Mouse (Mus musculus) layer of hippocampus, postnatal 36 days (tissue): ENCODE measurements around the gene Arhgef33. TPM values are rescaled to one million over a fixed set of nuclear protein-coding genes. Genes with fewer than 3 reads are reported as not detected.
"Not testable (repeated sequence)": the region's sequence is repeated elsewhere in the genome, so short reads cannot be mapped to it uniquely, and the experiment has no call there.

Experiments
- DNase-seq, 2 experiments: peaks; one replicate each; pipeline ENCODE4 v3.0.0; 2022
- total RNA-seq, 2 experiments: library from RNA; stranded (reverse); gene quantifications; 2 replicates each; pipeline ENCODE4 v1.2.3; 2021

The Arhgef33 gene
- 1 to 10 TPM; 2.3 to 3.3 TPM for total RNA-seq

DNA sequence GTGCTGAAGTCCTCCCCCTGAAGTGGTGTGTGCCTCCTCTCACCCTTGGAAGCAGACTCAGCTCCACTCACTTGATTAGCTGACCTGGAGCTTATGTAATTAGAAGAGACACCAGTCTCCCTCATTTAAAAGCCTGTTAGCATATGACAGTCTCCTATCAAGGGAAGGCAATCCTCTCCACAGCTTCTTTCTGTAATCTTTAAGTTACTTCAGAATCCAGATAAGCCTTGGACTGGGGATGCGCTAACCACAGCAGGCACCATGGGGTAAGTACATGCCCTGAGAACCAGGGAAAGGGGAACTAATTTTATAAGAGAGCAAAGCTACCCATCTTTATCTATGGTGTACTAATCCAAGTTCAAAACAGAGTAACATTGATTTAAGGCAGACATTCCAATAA is at the start of gene Arhgef33:
Arhgef33 (plus strand) TSS at position 157 of the 400 bp plus-strand sequence.
- DNase-seq = no peak

DNA sequence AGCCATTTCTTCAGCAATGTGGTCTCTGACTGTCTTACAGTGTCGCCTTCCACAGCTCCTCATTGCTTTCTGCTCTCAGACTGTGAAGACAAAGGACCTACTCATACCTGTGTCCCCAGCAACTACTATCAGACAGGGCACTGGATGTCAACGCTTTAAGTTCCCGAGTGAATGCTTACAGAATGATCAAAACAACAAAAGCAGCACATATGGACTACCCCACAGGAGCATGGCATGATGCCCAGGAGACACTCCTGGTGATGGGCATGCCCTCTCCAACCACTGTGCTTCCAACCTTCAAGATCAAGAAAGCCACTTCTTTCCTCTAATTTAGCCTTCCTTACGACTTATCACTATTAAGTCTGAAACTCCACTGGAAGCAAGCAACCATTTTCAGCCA is 40.1 kb upstream of the Arhgef33 start:
- no peak for DNase-seq

DNA sequence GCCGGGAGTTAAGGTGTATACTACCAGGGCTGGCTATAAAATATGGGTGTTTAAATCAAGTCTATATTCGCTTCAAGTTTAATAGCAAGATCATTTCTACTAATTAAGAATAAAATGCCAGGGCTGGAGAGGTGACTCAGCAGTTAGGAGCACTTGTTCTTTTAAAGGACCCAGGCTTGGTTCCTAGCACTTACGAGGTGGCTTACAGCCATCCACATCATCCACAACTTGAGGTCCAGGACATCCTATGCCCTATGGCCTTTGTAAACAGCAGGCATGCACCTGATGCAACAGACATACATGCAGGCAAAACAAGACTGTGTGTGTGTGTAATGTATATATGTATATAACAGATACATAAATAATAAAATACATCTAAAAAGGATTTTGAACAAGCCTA is 39.1 kb upstream of the Arhgef33 start:
- no peak for DNase-seq

DNA sequence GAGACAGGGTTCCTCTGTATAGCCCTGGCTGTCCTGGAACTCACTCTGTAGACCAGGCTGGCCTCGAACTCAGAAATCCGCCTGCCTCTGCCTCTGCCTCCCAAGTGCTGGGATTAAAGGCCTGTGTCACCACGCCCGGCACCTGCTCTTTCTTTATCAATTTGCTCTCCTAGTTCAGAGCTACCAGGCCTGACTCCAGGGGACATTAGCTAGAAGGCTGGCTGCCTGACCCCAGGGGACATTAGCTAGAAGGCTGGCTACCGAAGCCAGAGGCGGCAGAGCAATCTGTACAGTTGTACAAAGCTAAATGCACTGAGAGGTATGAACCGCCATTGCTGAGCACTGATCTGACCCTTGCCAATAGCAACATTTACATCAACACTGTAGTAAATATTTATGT is 36.6 kb upstream of the Arhgef33 start:
- not testable (repeated sequence) for DNase-seq

DNA sequence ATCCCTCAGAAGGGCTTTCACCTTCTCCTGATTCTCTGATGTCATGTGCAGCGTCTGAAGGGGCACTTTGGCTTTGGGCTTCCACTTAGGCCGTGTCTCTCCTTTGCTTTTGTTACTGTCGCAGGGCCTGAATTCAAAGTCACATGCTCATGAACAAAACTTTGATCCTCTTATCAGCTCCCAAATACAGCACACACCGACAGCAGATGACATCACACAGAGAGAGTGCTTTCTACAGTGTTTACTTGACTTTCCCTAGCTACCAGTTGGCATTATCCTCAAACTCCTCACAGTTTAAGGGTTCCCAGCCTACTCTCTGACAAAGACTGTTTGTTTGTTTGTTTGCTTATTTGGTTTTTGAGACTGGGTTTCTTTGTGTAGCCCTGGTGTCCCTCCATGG is 29.0 kb upstream of the Arhgef33 start:
- DNase-seq = no peak

GRCm38 (mm10) chr17:80279340-80280070 is 27.7 kb upstream of the Arhgef33 start:
- no peak for DNase-seq

DNA sequence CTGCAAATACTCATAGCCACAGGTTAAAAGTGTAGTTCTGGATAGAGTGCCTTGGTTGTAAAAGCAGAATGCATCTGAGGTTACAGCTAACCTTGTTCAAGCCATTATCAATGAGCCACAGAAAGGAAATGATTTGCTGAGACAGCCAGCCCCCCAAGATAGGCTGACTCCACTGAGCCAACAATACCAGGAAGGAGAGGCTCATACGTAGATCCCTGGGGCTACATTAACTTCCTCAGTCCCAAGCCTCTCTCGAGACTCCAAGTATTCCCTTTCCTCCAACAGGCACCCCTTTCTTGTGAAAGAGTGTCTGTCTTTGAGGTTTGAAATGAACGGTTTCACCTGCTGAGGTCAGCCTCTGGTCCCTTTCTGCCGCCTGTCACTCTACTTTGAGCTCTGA is 22.8 kb upstream of the Arhgef33 start:
- DNase-seq = no peak

- no peak for DNase-seq
Measured at GRCm38 (mm10) chr17:80288012-80288411, 19.2 kb upstream of the Arhgef33 start.

DNA sequence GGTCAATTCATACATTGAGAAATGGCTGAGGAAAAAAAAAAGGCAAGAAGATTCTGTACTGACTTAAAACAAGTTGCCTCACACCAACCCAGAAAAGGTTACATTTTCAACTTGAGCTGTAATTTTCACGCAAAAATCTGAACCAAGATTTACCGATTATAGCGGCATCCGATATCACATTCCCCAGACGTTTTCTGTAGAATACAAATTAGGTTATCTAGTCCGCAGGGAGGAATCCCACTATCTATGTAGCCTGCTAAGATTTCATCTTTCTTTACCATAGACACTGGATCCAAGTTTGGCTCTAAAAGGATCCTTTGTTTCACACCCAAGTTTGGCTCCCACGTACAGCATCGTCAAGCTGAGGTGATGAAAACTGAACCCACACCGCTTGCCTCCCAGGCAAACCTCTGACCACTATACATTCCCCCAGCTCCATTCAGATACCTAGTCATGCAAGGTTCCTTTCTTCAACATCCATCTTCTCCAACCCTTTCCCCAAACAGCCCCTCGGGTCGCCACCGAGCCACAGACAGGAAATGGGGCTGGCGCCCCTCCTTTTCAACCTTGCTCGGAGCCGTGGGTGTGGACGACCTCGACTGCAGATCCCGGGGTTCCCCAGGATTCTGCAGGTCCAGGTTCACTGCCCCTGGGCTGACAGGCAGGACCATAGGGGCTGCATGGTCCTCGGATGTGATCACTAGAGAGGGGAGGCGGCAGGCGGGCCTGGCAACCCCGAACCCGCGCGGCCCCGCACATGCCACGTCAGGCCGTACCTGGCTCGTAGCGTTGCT is 17.7 kb upstream of the Arhgef33 start:
- no peak for DNase-seq

DNA sequence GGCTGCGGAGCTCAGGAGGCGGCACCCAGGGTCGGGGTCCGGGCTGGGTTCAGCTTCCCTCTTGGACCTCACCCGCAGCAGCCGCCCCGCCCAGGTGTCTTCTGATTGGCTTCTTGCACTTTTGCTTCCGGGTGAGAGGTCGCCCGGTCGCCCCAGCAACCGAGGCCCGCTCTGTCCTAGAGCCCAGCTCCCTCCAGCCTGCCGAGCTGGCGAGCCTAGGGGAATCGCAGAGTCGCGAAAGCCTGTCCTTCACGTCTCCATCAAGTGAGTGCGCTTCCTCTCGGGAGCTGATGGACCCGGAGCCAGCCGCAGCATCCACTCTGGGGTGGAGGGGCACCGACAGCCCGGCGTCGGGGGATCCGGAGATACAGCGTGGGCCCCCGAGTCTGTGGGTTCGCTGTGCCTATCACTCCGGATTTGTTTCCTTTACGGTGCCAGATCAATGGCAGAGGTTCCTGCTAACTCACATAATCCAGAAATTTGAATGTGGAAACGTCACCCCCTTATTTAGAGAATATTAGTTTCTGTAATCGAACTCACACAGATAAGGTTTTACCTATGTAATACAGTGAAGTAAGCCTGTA is 17.0 kb upstream of the Arhgef33 start, which contains the start of the genes Morn2 and Dhx57:
Morn2 (plus strand) TSS at position 130 of the 584 bp plus-strand sequence.
Dhx57 (minus strand) TSS at position 403 of the 584 bp plus-strand sequence.
- peak; percentile 95 to 97 for DNase-seq

GRCm38 (mm10) chr17:80291148-80291547 is 16.1 kb upstream of the Arhgef33 start:
- DNase-seq = no peak

- DNase-seq = no peak
Measured at GRCm38 (mm10) chr17:80295258-80295657, 11.9 kb upstream of the Arhgef33 start.

- DNase-seq = no peak
Measured at GRCm38 (mm10) chr17:80298844-80299243, 8.4 kb upstream of the Arhgef33 start.

DNA sequence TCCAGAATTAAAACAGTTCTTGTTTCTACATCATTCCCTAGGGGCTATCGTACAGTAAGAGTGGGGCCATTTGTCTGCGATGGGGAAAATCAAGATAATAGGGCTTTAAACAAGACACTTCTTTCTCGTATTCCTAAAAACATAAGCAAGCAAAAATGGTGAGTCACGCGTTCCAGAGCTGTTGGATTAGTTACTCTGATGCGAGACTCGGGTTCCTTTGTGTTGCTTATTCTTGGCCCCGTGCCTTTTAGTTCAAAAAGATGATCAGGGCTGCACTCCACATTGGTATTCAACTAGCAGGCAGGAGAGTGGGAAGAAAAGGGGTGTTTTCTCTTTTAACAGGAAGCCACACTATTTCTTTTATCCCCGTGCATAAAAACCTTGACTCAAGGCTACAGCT is 4.6 kb downstream of the Arhgef33 start:
- DNase-seq = no peak

DNA sequence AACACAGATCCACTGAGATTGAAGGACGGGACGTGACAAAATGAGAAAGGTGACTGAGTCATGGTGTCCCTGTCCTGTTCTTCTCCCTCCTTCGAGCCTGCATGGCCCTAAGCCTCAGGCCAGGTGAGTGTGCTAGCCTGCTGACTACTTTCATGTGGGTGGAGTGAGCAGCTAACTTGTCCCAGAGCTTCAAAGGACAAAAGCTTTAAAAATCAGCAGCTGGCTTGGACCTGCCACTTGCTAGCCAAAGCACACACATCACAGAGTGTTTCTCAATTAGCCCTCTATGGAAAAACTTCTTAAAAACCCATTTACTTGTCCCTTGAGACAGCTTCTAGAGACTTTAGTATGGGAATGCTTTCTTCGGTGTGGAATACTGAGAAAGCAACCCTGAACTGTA is 5.2 kb downstream of the Arhgef33 start:
- no peak for DNase-seq

- no peak for DNase-seq
Measured at GRCm38 (mm10) chr17:80322228-80322627, 15.0 kb downstream of the Arhgef33 start.

GRCm38 (mm10) chr17:80323015-80323414 is 15.8 kb downstream of the Arhgef33 start:
- no peak for DNase-seq

DNA sequence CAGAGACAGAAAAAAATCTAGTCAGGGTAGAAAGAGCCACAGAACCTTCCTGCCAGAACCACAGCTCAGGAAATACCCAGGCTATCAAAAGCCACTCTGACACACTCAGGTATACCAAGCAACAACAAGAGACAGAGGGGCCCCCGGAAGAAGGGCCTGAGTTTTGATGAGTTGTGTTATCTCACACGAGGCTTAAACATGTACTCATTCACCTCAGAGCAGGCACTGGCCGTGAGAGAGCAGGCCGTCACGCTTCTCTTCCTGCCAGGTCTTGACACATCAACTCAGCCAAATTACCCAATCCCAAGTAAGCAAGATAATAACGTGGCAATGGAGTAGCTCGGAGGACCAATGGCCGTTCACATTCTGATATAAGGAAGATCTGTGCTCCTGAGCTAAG is 16.5 kb downstream of the Arhgef33 start:
- DNase-seq = no peak

DNA sequence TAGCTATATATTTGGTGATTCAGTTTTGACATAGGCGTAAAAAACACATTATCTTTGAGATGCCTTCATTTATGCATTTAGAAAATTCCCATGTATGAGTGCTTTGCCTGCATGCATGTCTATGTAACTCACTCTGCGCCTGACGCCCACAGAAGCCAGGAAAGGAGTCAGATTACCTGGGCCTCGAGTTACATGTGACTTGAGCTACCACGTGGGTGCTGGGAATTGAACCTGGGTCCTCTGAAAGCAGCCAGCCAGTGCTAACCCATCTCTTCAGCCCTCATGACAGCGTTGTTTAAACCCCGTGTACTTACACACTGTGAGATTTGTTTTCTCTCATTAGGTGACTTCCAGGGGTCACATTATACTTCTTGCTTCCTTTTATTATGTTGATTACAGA is 17.3 kb downstream of the Arhgef33 start:
- DNase-seq = no peak

DNA sequence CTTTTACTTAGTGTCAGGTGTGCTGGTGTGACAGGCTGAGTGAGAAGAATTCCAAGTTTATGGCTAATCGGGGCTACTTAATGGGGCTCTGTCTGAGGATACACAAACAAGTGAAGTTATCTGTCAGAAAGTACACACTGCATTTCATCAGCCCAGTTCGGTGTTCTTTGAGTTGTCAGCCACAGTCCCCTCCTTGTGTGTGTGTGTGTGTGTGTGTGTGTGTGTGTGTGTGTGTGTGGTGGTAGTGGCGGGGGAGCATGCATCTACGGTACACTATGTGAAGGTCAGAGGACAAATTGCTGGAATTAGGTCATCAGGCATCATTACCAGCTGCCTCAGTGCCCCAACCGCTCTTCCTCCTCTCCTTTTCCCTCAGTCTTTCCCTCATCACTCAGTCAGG is 18.2 kb downstream of the Arhgef33 start:
- DNase-seq = no peak

DNA sequence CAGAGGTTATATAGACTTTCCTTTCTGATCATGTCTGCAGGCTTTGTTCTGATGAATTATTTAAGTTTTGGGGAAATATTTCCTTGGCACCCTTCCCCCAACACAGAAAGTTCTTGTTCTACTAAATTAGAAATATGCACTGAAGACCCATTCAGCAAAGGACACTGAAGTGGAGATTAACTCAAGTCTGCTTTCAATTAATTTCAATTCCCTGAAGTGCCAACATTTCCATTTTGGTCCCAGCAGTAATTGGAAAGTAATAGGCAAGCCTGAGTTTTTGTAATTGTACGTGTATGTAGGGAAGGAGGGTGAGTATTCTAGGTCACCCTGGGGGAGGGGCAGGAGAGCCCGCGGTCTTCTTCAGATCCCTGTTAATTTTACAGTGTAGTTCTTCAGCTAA is 19.2 kb downstream of the Arhgef33 start:
- DNase-seq = no peak

GRCm38 (mm10) chr17:80332386-80332785 is 25.2 kb downstream of the Arhgef33 start:
- DNase-seq = no peak

DNA sequence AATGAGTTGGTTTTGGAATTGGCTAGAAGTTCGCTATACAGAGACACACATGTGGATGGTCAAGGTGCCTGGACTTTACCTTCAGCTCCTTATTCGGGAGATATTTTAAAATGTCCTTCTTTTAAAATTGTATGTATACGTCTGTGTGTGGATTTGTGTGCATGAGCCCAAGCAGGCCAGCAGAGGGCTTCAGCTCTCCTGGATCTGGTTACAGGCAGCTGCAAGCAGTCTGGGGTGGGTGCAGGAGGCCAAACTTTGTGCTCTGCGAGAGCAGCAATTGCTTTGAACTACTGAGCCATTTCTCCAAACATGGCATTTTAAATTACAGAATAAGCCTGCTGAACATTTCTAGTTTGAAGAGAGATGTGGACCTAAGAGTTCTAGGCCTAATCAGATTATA is 38.1 kb downstream of the Arhgef33 start:
- DNase-seq = no peak
